Mouse (Mus musculus): ENCODE results near the gene Olfr959. TPM values are rescaled to one million over a fixed set of nuclear protein-coding genes. Genes with fewer than 3 reads are reported as not detected.

Gene Olfr959
- polyA plus RNA-seq, 1 experiment from 2014 or later: not detected

Other genes with a start within 250 kb of the Olfr959 start
- not detected in 2 replicates for gene Olfr948, start 249.5 kb downstream of the Olfr959 start, polyA plus RNA-seq (2014; fragmentation: Nextera tagmentation; extraction: Ambion mirVana)
- gene Olfr951, start 188.2 kb downstream of the Olfr959 start, polyA plus RNA-seq (2014; fragmentation: Nextera tagmentation; extraction: Ambion mirVana): 0.17 TPM in 1 of 2 replicates, not detected in the other
- gene Olfr952, start 148.4 kb downstream of the Olfr959 start, polyA plus RNA-seq (2014; fragmentation: Nextera tagmentation; extraction: Ambion mirVana): not detected in 2 replicates
- not detected in 2 replicates for gene Olfr954, start 118.9 kb downstream of the Olfr959 start, polyA plus RNA-seq (2014; fragmentation: Nextera tagmentation; extraction: Ambion mirVana)
- 0.18 TPM in 1 of 2 replicates, not detected in the other for gene Olfr955, start 103.6 kb downstream of the Olfr959 start, polyA plus RNA-seq (2014; fragmentation: Nextera tagmentation; extraction: Ambion mirVana)
- not detected in 2 replicates for gene Olfr44, start 81.6 kb downstream of the Olfr959 start, polyA plus RNA-seq (2014; fragmentation: Nextera tagmentation; extraction: Ambion mirVana)
- gene Olfr957, start 59.8 kb downstream of the Olfr959 start, polyA plus RNA-seq (2014; fragmentation: Nextera tagmentation; extraction: Ambion mirVana): 0.14 and 0.42 TPM in 2 replicates
- gene Olfr958, start 21.5 kb downstream of the Olfr959 start, polyA plus RNA-seq (2014; fragmentation: Nextera tagmentation; extraction: Ambion mirVana): 0.18 TPM in 1 of 2 replicates, not detected in the other
- gene AW551984, start 28.8 kb upstream of the Olfr959 start, polyA plus RNA-seq (2014; fragmentation: Nextera tagmentation; extraction: Ambion mirVana): 165 and 171 TPM in 2 replicates
- not detected in 2 replicates for gene Olfr148, start 35.1 kb upstream of the Olfr959 start, polyA plus RNA-seq (2014; fragmentation: Nextera tagmentation; extraction: Ambion mirVana)
- gene Olfr960, start 45.8 kb upstream of the Olfr959 start, polyA plus RNA-seq (2014; fragmentation: Nextera tagmentation; extraction: Ambion mirVana): not detected in 2 replicates
- not detected in 2 replicates for gene Olfr961, start 69.5 kb upstream of the Olfr959 start, polyA plus RNA-seq (2014; fragmentation: Nextera tagmentation; extraction: Ambion mirVana)
- not detected in 2 replicates for gene Olfr963, start 91.6 kb upstream of the Olfr959 start, polyA plus RNA-seq (2014; fragmentation: Nextera tagmentation; extraction: Ambion mirVana)
- not detected in 2 replicates for gene Olfr149, start 131.5 kb upstream of the Olfr959 start, polyA plus RNA-seq (2014; fragmentation: Nextera tagmentation; extraction: Ambion mirVana)
- gene Olfr965, start 135.8 kb upstream of the Olfr959 start, polyA plus RNA-seq (2014; fragmentation: Nextera tagmentation; extraction: Ambion mirVana): not detected in 2 replicates
- gene Olfr150, start 155.4 kb upstream of the Olfr959 start, polyA plus RNA-seq (2014; fragmentation: Nextera tagmentation; extraction: Ambion mirVana): not detected in 2 replicates
- gene Olfr967, start 170.7 kb upstream of the Olfr959 start, polyA plus RNA-seq (2014; fragmentation: Nextera tagmentation; extraction: Ambion mirVana): not detected in 2 replicates
- gene Olfr968, start 207.7 kb upstream of the Olfr959 start, polyA plus RNA-seq (2014; fragmentation: Nextera tagmentation; extraction: Ambion mirVana): not detected in 2 replicates
- gene Olfr969, start 215.4 kb upstream of the Olfr959 start, polyA plus RNA-seq (2014; fragmentation: Nextera tagmentation; extraction: Ambion mirVana): 0.13 TPM in 1 of 2 replicates, not detected in the other
- gene Olfr970, start 233.3 kb upstream of the Olfr959 start, polyA plus RNA-seq (2014; fragmentation: Nextera tagmentation; extraction: Ambion mirVana): 0.13 TPM in 1 of 2 replicates, not detected in the other

Measured in embryonic facial prominence, embryonic 14.5 days (tissue).